Mouse (Mus musculus) thymus, adult 2 months (tissue): ENCODE results near the gene Ppard.

ENCODE experiments used
- CTCF ChIP-seq: fragments of 200-500 bp; IDR thresholded peaks from 2 replicates; pipeline ENCODE4 v1.5.1; 2012; ENCODE audit warnings: mild to moderate bottlenecking, control low read depth, low read length, moderate library complexity, borderline replicate concordance; ENCODE audit not compliant: control insufficient read depth, poor library complexity, insufficient read depth; ENCODE audit errors: extremely low read depth
- POLR2A ChIP-seq: fragments of 200-500 bp; IDR thresholded peaks from 2 replicates; pipeline ENCODE4 v1.6.1; 2012; ENCODE audit warnings: mild to moderate bottlenecking, low read length, control low read depth, moderate library complexity; ENCODE audit not compliant: control insufficient read depth, poor library complexity, insufficient read depth; ENCODE audit errors: extremely low read depth

DNA sequence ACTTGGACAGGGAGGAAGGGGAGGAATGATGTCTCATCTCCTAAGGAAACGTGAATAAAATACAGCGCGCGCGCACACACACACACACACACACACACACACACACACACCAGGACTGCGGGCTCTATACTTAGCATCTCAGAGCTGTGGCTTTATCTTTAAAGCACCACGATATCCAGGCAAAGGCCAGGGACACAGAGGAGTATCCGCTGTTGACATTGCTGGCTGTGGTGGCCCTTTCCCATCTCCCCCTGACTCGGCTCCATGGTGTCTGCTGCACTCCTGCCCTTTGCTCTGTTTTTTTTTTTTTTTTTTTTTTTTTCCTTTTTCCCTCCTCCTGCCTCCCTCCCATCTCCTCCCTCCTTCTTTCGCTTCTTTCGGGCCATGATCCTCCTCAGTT is 29.3 kb downstream of the Ppard start:
- TF ChIP-seq CTCF (no peak), POLR2A (no peak)
